ENCODE assay signal across 8 mouse cellular contexts in the genomic region with DNA sequence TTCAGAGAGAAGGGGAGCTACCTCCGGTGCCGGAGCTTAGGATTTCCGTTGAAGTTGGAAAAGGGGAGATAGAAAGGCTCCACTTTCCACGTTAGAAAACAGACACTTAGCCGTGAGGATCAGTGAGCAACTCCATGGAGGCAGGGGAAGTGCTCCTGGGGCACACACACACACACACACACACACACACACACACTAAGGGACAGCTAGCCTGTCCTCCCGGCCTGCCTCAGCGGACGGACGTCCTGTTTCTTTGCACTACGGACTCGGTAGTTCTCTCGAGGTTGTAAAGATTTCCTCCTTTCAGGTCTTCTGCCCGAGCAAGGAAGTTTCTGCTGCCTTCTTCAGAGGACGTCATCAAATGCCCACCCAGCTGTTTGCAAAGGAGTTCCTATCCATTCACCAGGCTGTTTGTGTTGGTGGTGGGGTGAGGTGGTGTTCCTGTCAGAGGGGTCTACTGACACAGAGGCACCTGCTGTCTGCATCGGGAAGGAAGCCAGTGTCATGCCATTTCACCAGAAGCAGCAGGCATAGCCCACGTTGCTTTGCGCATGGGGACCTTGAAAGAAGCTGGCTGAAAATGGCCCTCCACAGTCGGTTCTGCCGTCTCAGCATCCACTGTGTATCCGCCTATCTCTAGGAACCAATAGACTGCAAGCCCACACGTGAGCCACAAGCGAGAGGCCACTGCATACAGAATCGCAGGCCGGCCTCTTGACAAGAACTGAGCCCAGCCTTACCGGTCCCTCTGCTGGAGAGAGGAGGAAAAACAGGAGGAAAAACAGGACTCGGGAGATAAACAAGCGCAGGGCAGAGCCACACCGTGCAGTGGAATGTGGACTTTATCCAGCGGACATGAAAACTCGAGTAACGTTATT. TPM values are rescaled to one million over a fixed set of nuclear protein-coding genes. Genes with fewer than 3 reads are reported as not detected.
DNase-seq lines count a peak whose midpoint lies in the region; ATAC-seq and TF ChIP-seq lines count a peak whose summit lies in the region.

No protein-coding gene starts in this region.

- peak; percentile 75 for ATAC-seq in Patski
- ATAC-seq in hindbrain, embryonic 11.5 days (ENCODE audit: low FRiP score), result peak; percentile 89
- ATAC-seq in lung, postnatal 0 days, result peak; percentile 91

- no peaks in the 10 kb centered on the region for H3K9me3 ChIP-seq in hindbrain, embryonic 11.5 days (ENCODE audit: control insufficient read depth, low read length)
- H3K9me3 ChIP-seq in lung, postnatal 0 days (ENCODE audit: low read length), result no peaks in the 10 kb centered on the region

- H3K36me3 ChIP-seq in hindbrain, embryonic 11.5 days (ENCODE audit: control insufficient read depth, insufficient read depth, low read length), result no peaks in the 10 kb centered on the region
- H3K36me3 ChIP-seq in lung, postnatal 0 days (ENCODE audit: insufficient read depth, low read length), result no peaks in the 10 kb centered on the region

- TF ChIP-seq CTCF in Patski (IDR thresholded peaks at IDR 0.05), result no peak
- peak; percentile 93 for TF ChIP-seq CTCF in lung, postnatal 0 days (IDR thresholded peaks at IDR 0.05)

- in situ Hi-C loops in Patski (cut with MboI; ENCODE audit: low pct_unique_long_range_greater_than_20kb), result loop anchor here (5.0 kb wide), 2 partner anchors 40 to 340 kb away; no protein-coding TSS in a partner anchor

- peak overlapping the region; percentile 21; the same call in 1 of the 2 replicates for H3K4me2 ChIP-seq in hindbrain, embryonic 11.5 days (replicated peaks; ENCODE audit: low read depth, low read length)
- H3K4me2 ChIP-seq in lung, postnatal 0 days (replicated peaks; ENCODE audit: low read depth, low read length), result peak overlapping the region; percentile 34

- no peak for TF ChIP-seq EP300 in lung, postnatal 0 days (IDR thresholded peaks at IDR 0.05)

- no peaks in the 10 kb centered on the region for H3K27me3 ChIP-seq in Patski
- peaks cover 4% of the 10 kb centered on the region; the same call in 1 of the 2 replicates for H3K27me3 ChIP-seq in hindbrain, embryonic 11.5 days (ENCODE audit: control insufficient read depth, insufficient read depth, low read length)
- H3K27me3 ChIP-seq in lung, postnatal 0 days (replicated peaks; ENCODE audit: insufficient read depth, low read length), result no peaks in the 10 kb centered on the region

- H3K27ac ChIP-seq in hindbrain, embryonic 11.5 days (ENCODE audit: low read depth, low read length), result no peak overlapping the region
- peak overlapping the region; percentile 77 for H3K27ac ChIP-seq in lung, postnatal 0 days (ENCODE audit: low read length)

- no peaks in the 10 kb centered on the region for H3K4me1 ChIP-seq in hindbrain, embryonic 11.5 days (replicated peaks; ENCODE audit: control insufficient read depth, insufficient read depth, low read length)
- no peaks in the 10 kb centered on the region for H3K4me1 ChIP-seq in lung, postnatal 0 days (ENCODE audit: insufficient read depth, low read depth, low read length)

- CTCF ChIA-PET in Patski (lab: Charles Lee), result interaction anchor here (1.2 to 3.2 kb wide), 8 partner anchors 11 to 65 kb away, joined by 3 to 21 read pairs (median 5); no protein-coding TSS in a partner anchor

- DNase-seq in Patski (ENCODE audit: low read depth, low spot score), result no peak
- peak; percentile 80 for DNase-seq in cerebellum, adult 9-11 months
- DNase-seq in frontal cortex, adult 2 months (ENCODE audit: extremely low spot score in 1 of 2, low spot score in 1 of 2), result peak; percentile 79 to 89
- peak; percentile 84 for DNase-seq in hindbrain, embryonic 11.5 days (ENCODE audit: low spot score)
- peak; percentile 85 for DNase-seq in layer of hippocampus, adult 9-11 months
- DNase-seq in lung, postnatal 0 days (ENCODE audit: low spot score), result peak; percentile 94
- DNase-seq in ovary, postnatal 36 days (ENCODE audit: low spot score), result peak; percentile 71
- peak; percentile 67 for DNase-seq in thymus, postnatal 14 days

- no peak overlapping the region for H3K9ac ChIP-seq in hindbrain, embryonic 11.5 days (ENCODE audit: low read depth, low read length)
- H3K9ac ChIP-seq in lung, postnatal 0 days (replicated peaks; ENCODE audit: low read depth), result no peak overlapping the region

- POLR2A ChIA-PET in Patski (lab: Charles Lee), result no interaction called here

- H3K4me3 ChIP-seq in hindbrain, embryonic 11.5 days (ENCODE audit: low read depth, low read length), result 0 out of 2 replicates have a peak overlapping the region, but pooled peaks have one; percentile 4
- 0 out of 2 replicates have a peak overlapping the region, but pooled peaks have one; percentile 8 for H3K4me3 ChIP-seq in lung, postnatal 0 days (ENCODE audit: low read depth, low read length)

- 21% methylated on average over 31 of the region's 31 CpGs for WGBS in hindbrain, embryonic 11.5 days
- WGBS in lung, postnatal 0 days, result 8% methylated on average over 31 of the region's 31 CpGs

RNA-seq across cellular contexts. Expression of a gene that starts 5.7 kb away (rescaled TPM):
- 251 TPM for polyA plus RNA-seq in Patski (2021)
- 85.6 and 95.2 TPM in 2 replicates for polyA plus RNA-seq in frontal cortex, adult 2 months (2012; rRNA removed)
- 109 and 114 TPM in 2 replicates for polyA plus RNA-seq in hindbrain, embryonic 11.5 days (2014; fragmentation: Nextera tagmentation; extraction: Ambion mirVana)
- 213 and 222 TPM in 2 replicates for polyA plus RNA-seq in lung, postnatal 0 days (2015; fragmentation: Nextera tagmentation; extraction: Ambion mirVana)

RNA-seq across cellular contexts. Expression of a gene that starts 31.0 kb away (rescaled TPM):
- 0.17 TPM for polyA plus RNA-seq in Patski (2021)
- polyA plus RNA-seq in frontal cortex, adult 2 months (2012; rRNA removed), result 34.0 and 34.3 TPM in 2 replicates
- polyA plus RNA-seq in hindbrain, embryonic 11.5 days (2014; fragmentation: Nextera tagmentation; extraction: Ambion mirVana), result 0.86 and 0.96 TPM in 2 replicates
- polyA plus RNA-seq in lung, postnatal 0 days (2015; fragmentation: Nextera tagmentation; extraction: Ambion mirVana), result 4.0 and 4.6 TPM in 2 replicates

RNA-seq across cellular contexts. Expression of a gene that starts 40.9 kb away (rescaled TPM):
- not detected for polyA plus RNA-seq in Patski (2021)
- polyA plus RNA-seq in frontal cortex, adult 2 months (2012; rRNA removed), result 0.08 and 0.14 TPM in 2 replicates
- 0.21 and 0.26 TPM in 2 replicates for polyA plus RNA-seq in hindbrain, embryonic 11.5 days (2014; fragmentation: Nextera tagmentation; extraction: Ambion mirVana)
- 0.11 and 0.13 TPM in 2 replicates for polyA plus RNA-seq in lung, postnatal 0 days (2015; fragmentation: Nextera tagmentation; extraction: Ambion mirVana)
